14 mouse cellular contexts compared by ENCODE assay signal in the genomic region with DNA sequence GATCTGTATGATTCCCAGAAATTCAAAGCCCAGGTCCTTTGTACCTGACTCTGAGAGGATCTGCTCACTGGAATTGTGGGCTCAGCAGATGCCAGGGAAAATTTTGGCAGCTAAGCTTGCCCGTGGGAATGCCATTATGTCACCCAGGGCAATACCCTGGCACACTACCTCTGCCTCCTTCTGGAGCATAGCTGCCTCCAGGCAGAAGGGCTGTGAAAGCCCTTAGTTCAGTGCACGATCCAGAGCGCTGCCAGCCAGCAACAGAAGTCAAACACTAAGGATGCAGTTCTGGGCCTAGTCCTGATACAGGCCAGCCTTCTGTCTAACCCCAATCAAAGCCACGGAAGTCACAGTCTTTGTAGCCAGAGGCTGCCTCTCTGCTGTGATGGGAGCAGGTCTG. TPM values are rescaled to one million over a fixed set of nuclear protein-coding genes. Genes with fewer than 3 reads are reported as not detected.
DNase-seq lines count a peak whose midpoint lies in the region; ATAC-seq lines count a peak whose summit lies in the region.
"Had no signal": no experiment of that assay in that cellular context is flagged by ENCODE, and none has a peak within 500 bp of the region (broad histone marks: within the 10 kb centered on the region; RNA-seq: fewer than 3 reads in every experiment).

No protein-coding gene starts in this region.

- H3K9ac ChIP-seq in hindbrain, embryonic 16.5 days (ENCODE audit: low read depth, low read length), result no peak overlapping the region
- no peak overlapping the region for H3K9ac ChIP-seq in intestine, embryonic 15.5 days
- H3K9ac ChIP-seq: embryonic facial prominence, embryonic 15.5 days had no signal

- no peaks in the 10 kb centered on the region for H3K36me3 ChIP-seq in hindbrain, embryonic 16.5 days (ENCODE audit: control insufficient read depth, insufficient read depth, low read length)
- no peaks in the 10 kb centered on the region for H3K36me3 ChIP-seq in intestine, embryonic 15.5 days
- H3K36me3 ChIP-seq: embryonic facial prominence, embryonic 15.5 days had no signal

- no peaks in the 10 kb centered on the region for H3K9me3 ChIP-seq in hindbrain, embryonic 16.5 days (ENCODE audit: control insufficient read depth, low read length)
- H3K9me3 ChIP-seq in intestine, embryonic 15.5 days, result no peaks in the 10 kb centered on the region
- H3K9me3 ChIP-seq: embryonic facial prominence, embryonic 15.5 days; megakaryocyte, embryonic 14.5 days had no signal

- peak overlapping the region; percentile 26; the same call in 1 of the 2 replicates for H3K27ac ChIP-seq in hindbrain, embryonic 16.5 days (ENCODE audit: low read depth, low read length)
- H3K27ac ChIP-seq in intestine, embryonic 15.5 days, result no peak overlapping the region
- H3K27ac ChIP-seq: embryonic facial prominence, embryonic 15.5 days; left cerebral cortex, adult 2 months had no signal

- intact Hi-C loops in left cerebral cortex, postnatal 4 days (cut with DNase I), result no loop called here

- ATAC-seq in hindbrain, embryonic 16.5 days, result peak; percentile 83
- ATAC-seq in intestine, embryonic 15.5 days, result no peak

- WGBS in hindbrain, embryonic 16.5 days, result 36% methylated on average over 4 of the region's 4 CpGs
- 79% methylated on average over 4 of the region's 4 CpGs for WGBS in intestine, embryonic 15.5 days

- H3K4me1 ChIP-seq in hindbrain, embryonic 16.5 days (ENCODE audit: control insufficient read depth, insufficient read depth, low read depth, low read length), result peaks cover 5% of the 10 kb centered on the region; the same call in 1 of the 2 replicates
- H3K4me1 ChIP-seq in intestine, embryonic 15.5 days (replicated peaks), result no peaks in the 10 kb centered on the region
- H3K4me1 ChIP-seq: megakaryocyte, embryonic 14.5 days had no signal

- DNase-seq in adrenal gland, postnatal 10 days, result peak; percentile 65
- DNase-seq in adrenal gland, postnatal 25 days, result no peak
- DNase-seq in left cerebral cortex, postnatal 4 days, result peak; percentile 88
- no peak for DNase-seq in left cerebral cortex, adult 9 months (ENCODE audit: low spot score in 2 of 2)
- peak; percentile 76 for DNase-seq in cerebellum, adult 8-10 months
- no peak for DNase-seq in thymus, adult 18-20 months
- DNase-seq: kidney, adult 18-20 months; lung, adult 2 months had no signal

- no peak overlapping the region for H3K4me3 ChIP-seq in hindbrain, embryonic 16.5 days (ENCODE audit: low read length)
- no peak overlapping the region for H3K4me3 ChIP-seq in intestine, embryonic 15.5 days (replicated peaks)
- H3K4me3 ChIP-seq: embryonic facial prominence, embryonic 15.5 days; left cerebral cortex, adult 2 months; megakaryocyte, embryonic 14.5 days had no signal

- H3K27me3 ChIP-seq in hindbrain, embryonic 16.5 days (replicated peaks; ENCODE audit: control insufficient read depth, insufficient read depth, low read length), result no peaks in the 10 kb centered on the region
- no peaks in the 10 kb centered on the region for H3K27me3 ChIP-seq in intestine, embryonic 15.5 days (replicated peaks)
- H3K27me3 ChIP-seq: embryonic facial prominence, embryonic 15.5 days had no signal

- no peak overlapping the region for H3K4me2 ChIP-seq in hindbrain, embryonic 16.5 days (ENCODE audit: low read length)
- no peak overlapping the region for H3K4me2 ChIP-seq in intestine, embryonic 15.5 days (replicated peaks)
- H3K4me2 ChIP-seq: embryonic facial prominence, embryonic 15.5 days had no signal

RNA-seq across cellular contexts. Expression of gene Gucy2d, which starts 36.2 kb away (rescaled TPM):
- total RNA-seq in adrenal gland, postnatal 10 days (2021), result under 1 TPM in 1 of 2 experiments, not detected in 1; 0.09 TPM
- total RNA-seq in adrenal gland, postnatal 25 days (2021), result not detected in 2 replicates
- total RNA-seq in left cerebral cortex, postnatal 4 days (2021), result under 1 TPM in 1 of 2 experiments, not detected in 1; 0.24 TPM
- 0.28 and 0.40 TPM in 2 replicates for polyA plus RNA-seq in hindbrain, embryonic 16.5 days (2015; fragmentation: Nextera tagmentation; extraction: Ambion mirVana)
- polyA plus RNA-seq in intestine, embryonic 15.5 days (2015; fragmentation: Nextera tagmentation; extraction: Ambion mirVana), result 0.68 and 1.2 TPM in 2 replicates
- total RNA-seq: left cerebral cortex, adult 2 months; neutrophil, adult 5-6 weeks had no signal
- polyA plus RNA-seq: embryonic facial prominence, embryonic 15.5 days had no signal

RNA-seq across cellular contexts. Expression of gene Tsku, which starts 42.9 kb away (rescaled TPM):
- 1 to 10 TPM; 7.0 to 7.2 TPM for total RNA-seq in adrenal gland, postnatal 10 days (2021)
- total RNA-seq in adrenal gland, postnatal 25 days (2021), result 22.9 and 40.6 TPM in 2 replicates
- total RNA-seq in left cerebral cortex, postnatal 4 days (2021), result 10 to 100 TPM; 11.5 TPM
- 6.5 and 9.8 TPM in 2 replicates for polyA plus RNA-seq in hindbrain, embryonic 16.5 days (2015; fragmentation: Nextera tagmentation; extraction: Ambion mirVana)
- polyA plus RNA-seq in intestine, embryonic 15.5 days (2015; fragmentation: Nextera tagmentation; extraction: Ambion mirVana), result 8.2 and 8.8 TPM in 2 replicates
- total RNA-seq: neutrophil, adult 5-6 weeks had no signal

Comparison
In these comparisons a context has a peak if more than half of its experiments do, and no peak if none do; other contexts are left out.
1. DNase-seq: peak in adrenal gland, postnatal 10 days (single experiment), left cerebral cortex, postnatal 4 days (single experiment) and cerebellum, adult 8-10 months (single experiment); none in adrenal gland, postnatal 25 days (single experiment), left cerebral cortex, adult 9 months (0 of 2) and thymus, adult 18-20 months (0 of 2).